Mouse (Mus musculus) gastrocnemius, postnatal 36 days (tissue): ENCODE results near the gene Lman2. TPM values are rescaled to one million over a fixed set of nuclear protein-coding genes. Genes with fewer than 3 reads are reported as not detected.
A peak's percentile ranks its signal among the peaks of the same experiment; 100 is the strongest.

Experiments
- DNase-seq, 2 experiments: peaks; one replicate each; pipeline ENCODE4 v3.0.0; 2022
- intact Hi-C: fragments of 180-260 bp; cut with DNase I; formaldehyde crosslinking; loops from one replicate; pipeline ENCODE4 v1.15.1; 2025
- total RNA-seq, 2 experiments: library from RNA; stranded (reverse); gene quantifications; 2 replicates each; pipeline ENCODE4 v1.2.3; 2021

Lman2 gene
- total RNA-seq, 2 experiments from 2014 or later, result 34.5 to 36.2 TPM

DNA sequence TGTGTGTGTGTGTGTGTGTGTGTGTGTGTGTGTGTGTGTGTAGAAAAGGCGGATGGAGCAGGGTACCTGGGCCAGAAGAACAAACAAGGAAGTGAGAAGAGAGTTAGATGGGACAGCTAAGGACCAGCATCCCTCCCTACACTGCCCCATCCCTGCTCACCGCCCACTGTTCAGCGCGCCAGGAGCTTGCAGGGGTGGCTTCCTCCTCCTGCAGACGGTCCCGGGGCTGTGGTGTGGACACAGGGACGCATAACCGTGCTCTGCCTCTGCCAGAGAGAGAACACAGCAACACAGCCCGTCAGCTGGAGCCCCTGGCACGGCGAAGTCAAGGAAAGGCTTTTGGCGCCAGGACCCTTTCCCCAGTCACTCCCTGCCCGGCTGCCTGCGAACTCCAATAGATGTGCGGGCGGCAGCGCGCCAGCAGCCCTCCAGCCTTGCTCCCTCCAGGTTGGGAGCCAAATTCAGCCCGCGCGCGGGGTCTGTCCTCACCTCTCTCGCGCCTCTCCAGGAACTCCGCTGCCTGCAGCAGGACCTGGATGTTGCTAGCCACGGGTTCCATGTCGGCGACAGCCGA, 33.4 kb downstream of the Lman2 start:
- intact Hi-C loops, result no loop called here
- no peak for DNase-seq

DNA sequence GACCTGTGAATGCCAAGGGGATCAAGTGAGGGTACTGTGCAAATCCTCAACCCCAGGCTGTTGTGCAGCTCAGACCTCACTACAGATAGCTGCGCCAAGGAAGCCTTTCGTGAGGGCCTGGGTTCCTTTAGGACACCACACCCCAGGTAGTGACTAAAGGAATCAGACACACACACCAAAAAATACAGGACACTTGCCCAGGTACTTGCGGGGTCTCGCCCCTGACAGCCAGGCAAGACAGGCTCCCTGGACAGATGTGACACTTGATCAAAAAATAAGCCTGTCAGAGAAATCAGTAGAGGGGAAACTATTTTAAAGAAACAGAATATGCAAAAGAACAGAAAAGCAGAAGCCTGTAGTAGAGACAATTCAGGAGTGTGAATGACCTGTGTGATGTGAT, 33.9 kb downstream of the Lman2 start:
- intact Hi-C loops, result no loop called here
- no peak for DNase-seq

DNA sequence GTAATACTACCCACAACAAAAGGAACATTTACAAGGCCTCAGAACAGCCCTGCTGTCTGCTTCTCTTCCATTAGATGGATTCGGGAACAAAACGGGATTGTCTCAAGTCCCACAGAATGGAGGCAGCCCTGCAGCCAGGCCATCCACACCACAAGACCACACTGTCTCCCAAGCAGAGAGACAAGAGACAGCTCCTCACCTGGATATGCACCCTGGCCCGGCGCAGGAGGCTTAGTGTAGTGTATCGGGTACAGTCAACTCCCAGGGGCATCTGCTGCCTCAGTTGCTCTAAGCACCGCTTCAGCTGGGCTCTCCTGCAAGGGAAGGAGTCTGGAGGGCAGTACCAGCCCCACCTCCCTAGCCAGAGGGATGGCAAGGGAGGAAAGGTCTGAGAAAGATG, 34.4 kb downstream of the Lman2 start:
- no peak for DNase-seq
- intact Hi-C loops, result no loop called here

- intact Hi-C loops, result no loop called here
- peak; percentile 75 to 78 for DNase-seq
Observed at GRCm38 (mm10) chr13:55327633-55328032, 35.0 kb downstream of the Lman2 start.

DNA sequence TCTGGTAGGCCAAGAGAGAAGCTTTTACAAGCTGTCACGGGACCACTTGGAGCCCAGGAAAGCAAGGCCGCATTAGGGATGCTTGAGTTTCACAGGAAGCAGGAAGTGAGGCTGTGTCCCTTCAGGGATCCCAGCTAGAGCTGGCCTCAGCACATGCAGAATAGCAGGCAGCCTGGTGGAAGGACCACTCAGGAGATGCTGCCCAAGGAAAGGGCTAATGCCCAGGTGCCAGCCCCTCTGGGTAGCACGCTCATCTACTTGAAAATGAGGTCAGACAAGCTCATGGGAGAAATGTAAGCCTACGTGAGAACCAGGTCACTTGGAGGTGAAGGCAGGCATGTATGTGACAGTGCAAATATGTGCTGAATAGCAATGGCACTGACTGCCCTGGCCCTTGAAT, 35.4 kb downstream of the Lman2 start:
- DNase-seq, result no peak
- intact Hi-C loops, result no loop called here

- intact Hi-C loops, result no loop called here
- DNase-seq, result no peak
Observed at GRCm38 (mm10) chr13:55325596-55325995, 37.0 kb downstream of the Lman2 start.

GRCm38 (mm10) chr13:55322130-55322825, 40.3 kb downstream of the Lman2 start:
- no peak for DNase-seq
- intact Hi-C loops, result no loop called here

DNA sequence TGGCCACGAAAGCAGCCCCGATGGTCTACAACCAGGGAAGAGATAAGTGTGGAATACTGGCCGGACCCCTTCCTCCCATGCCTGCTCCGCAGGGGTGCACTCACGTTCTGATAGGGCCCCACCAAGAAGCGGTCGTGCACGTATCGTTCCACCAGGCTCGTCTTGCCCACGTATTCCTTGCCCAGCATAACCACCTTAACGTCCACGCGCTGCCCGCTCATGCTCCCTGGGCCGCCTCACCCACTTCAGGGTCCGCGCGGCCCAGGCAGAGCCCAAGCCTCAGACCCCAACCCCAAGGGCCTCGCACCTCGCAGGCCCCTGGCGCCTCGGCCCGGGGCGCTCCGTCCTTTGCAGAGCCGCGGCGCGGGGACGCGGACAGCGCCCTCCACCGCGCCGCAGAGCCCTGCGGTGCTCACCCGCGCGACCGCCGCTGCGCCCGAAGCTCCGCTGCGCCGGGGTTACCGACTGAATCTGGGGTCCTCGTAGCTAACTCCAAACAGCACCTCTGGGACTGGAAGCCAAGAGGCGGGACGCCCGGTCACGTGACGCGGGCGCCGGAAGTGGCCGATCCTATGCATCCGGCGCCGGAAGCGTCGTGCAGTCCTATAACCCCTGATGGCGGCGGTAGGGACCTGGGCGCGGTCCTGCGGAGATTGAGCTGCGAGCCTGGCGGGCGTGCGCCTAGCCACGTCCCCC, 41.0 kb downstream of the Lman2 start, which contains the start of gene Rab24:
Rab24 (minus strand) TSS at position 513 of the 696 bp plus-strand sequence.
- intact Hi-C loops, result no loop called here
- peak; percentile 85 to 87 for DNase-seq

GRCm38 (mm10) chr13:55319931-55320533, 42.6 kb downstream of the Lman2 start, which contains the start of gene Prelid1:
TSS of gene Prelid1 (plus strand) at chr13:55320500.
- intact Hi-C loops, result no loop called here
- no peak for DNase-seq

DNA sequence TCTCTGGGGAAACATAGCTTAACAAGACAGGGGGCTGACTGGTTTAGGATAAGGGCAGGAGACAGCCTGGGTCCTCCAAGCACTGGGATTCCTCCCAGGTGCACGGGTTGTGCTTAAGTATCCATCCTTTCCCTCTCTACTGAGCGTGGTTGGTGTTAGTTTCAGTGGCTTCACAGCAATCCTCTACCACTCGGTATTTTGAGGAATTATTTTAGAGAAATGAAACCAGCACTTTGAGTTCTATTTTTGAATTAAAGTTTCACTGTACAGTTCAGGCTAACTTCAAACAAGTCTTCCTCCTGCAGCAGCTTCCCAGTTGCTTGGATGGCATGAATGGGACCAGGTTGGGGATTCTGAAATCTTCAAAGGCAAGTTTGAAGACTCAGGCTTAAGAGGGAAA, 44.2 kb downstream of the Lman2 start:
- intact Hi-C loops, result no loop called here
- no peak for DNase-seq

DNA sequence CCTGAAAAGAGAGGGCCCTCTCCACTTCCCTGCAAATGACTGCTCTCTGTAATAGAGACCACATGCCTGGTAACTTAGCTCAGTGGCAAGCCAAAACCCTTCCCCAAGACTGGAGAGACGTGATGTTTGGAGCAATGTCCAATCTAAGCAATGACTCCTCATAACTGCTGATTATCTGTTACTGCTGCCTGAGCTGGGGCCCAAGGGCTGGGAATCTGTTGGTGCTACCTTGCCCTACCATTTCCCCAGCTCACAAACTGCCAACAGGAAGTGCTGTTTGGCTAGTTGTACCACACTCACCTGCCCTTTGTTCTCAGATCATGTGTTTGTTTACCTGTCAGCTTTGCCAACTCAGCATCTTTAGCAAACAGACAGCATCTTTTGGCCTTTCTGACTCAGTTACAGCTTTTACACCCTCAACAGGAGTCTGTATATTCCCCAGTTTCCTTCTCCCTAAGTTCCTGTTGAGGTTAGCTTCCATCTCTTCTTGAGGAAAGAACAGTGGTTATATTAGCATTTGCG, 47.6 kb downstream of the Lman2 start:
- no peak for DNase-seq
- intact Hi-C loops, result no loop called here

DNA sequence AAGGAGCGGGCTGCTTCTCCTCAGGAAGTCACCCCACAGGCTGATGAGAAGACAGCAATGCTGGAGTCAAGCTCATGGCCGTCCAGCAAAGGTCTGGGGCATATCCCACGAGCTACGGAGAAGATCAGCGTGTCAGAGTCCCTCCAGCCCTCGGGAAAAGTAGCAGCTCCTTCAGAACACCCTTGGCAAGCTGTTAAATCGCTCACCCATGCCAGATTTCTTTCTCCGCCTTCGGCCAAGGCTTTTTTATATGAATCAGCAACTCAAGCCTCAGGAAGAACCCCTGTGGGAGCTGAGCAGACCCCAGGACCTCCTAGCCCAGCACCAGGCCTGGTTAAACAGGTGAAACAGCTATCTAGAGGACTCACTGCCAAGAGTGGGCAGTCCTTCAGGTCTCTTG, 49.5 kb downstream of the Lman2 start:
- DNase-seq, result no peak
- intact Hi-C loops, result no loop called here

DNA sequence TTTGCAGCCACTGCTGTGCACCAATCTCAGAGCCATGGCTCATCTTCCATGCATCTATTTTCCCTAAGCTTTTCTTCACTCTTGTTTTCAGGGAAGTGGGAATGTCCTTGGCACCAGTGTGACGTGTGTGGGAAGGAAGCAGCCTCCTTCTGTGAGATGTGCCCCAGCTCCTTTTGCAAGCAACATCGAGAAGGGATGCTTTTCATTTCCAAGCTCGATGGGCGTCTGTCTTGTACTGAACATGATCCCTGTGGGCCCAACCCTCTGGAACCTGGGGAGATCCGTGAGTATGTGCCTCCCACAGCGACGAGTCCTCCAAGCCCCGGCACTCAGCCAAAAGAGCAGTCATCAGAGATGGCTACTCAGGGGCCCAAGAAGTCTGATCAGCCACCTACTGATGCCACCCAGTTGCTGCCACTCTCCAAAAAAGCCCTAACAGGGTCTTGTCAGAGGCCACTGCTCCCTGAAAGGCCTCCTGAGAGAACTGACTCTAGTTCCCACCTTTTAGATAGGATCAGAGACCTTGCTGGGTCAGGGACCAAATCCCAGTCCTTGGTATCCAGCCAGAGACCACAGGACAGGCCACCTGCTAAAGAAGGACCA, 50.5 kb downstream of the Lman2 start:
- DNase-seq, result no peak
- intact Hi-C loops, result no loop called here

DNA sequence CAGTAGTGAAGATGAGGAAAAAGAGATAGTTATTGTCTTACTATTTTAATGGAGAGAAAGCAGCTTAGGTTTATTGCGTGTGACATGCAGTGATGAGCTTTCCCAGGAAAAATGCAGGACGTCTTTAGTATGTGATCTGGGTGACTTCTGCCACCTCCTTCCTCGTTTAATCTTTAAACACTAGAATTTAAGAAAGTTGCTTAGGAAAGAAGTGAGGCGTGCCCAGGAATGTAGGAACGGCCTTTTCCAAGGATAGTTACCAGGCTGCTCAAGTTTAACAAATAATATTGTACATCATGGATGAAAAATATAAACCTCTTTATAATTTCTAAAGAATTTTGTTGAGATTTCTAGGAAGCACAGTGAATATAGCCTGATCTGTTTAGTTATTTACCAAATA, 61.7 kb downstream of the Lman2 start:
- intact Hi-C loops, result no loop called here
- no peak for DNase-seq

- intact Hi-C loops, result no loop called here
Observed at GRCm38 (mm10) chr13:55296760-55297159, 65.8 kb downstream of the Lman2 start.

More at GRCm38 (mm10) chr13:55296760-55297159, 65.8 kb downstream of the Lman2 start:
- no peak for DNase-seq

Other genes with a start within 250 kb of the Lman2 start
- gene Gm17617, start 229.2 kb downstream of the Lman2 start, total RNA-seq, result not detected
- gene Fgfr4, start 210.1 kb downstream of the Lman2 start, total RNA-seq, result 1 to 10 TPM; 2.3 to 2.9 TPM
- 10 to 100 TPM; 45.7 to 50.8 TPM for gene Nsd1, start 153.0 kb downstream of the Lman2 start, total RNA-seq
- 10 to 100 TPM; 21.6 to 23.6 TPM for gene Prelid1, start 42.3 kb downstream of the Lman2 start, total RNA-seq
- gene Rab24, start 40.8 kb downstream of the Lman2 start, total RNA-seq, result 10 to 100 TPM; 27.0 to 30.9 TPM
- under 1 TPM; 0.38 to 0.54 TPM for gene Mxd3, start 33.0 kb downstream of the Lman2 start, total RNA-seq
- under 1 TPM; 0.27 to 0.48 TPM for gene Rgs14, start 6.9 kb upstream of the Lman2 start, total RNA-seq
- not detected for gene Slc34a1, start 35.4 kb upstream of the Lman2 start, total RNA-seq
- not detected for gene Pfn3, start 52.4 kb upstream of the Lman2 start, total RNA-seq
- gene F12, start 64.0 kb upstream of the Lman2 start, total RNA-seq, result not detected
- 10 to 100 TPM in 1 of 2 experiments, 1 to 10 TPM in 1; 9.1 to 10.8 TPM for gene Grk6, start 82.3 kb upstream of the Lman2 start, total RNA-seq
- under 1 TPM; 0.62 to 0.77 TPM for gene Prr7, start 101.5 kb upstream of the Lman2 start, total RNA-seq
- gene Dbn1, start 125.3 kb upstream of the Lman2 start, total RNA-seq, result 1 to 10 TPM; 7.7 TPM
- 100 to 1,000 TPM; 605 to 719 TPM for gene Pdlim7, start 150.9 kb upstream of the Lman2 start, total RNA-seq
- gene Dok3, start 166.5 kb upstream of the Lman2 start, total RNA-seq, result 1 to 10 TPM in 1 of 2 experiments, under 1 TPM in 1; 0.74 to 1.2 TPM
- gene Ddx41, start 173.9 kb upstream of the Lman2 start, total RNA-seq, result 10 to 100 TPM in 1 of 2 experiments, 1 to 10 TPM in 1; 9.3 to 10.3 TPM
- 10 to 100 TPM in 1 of 2 experiments, 1 to 10 TPM in 1; 9.6 to 13.4 TPM for gene Fam193b, start 208.3 kb upstream of the Lman2 start, total RNA-seq
- 10 to 100 TPM; 61.4 to 63.3 TPM for gene Tmed9, start 210.9 kb upstream of the Lman2 start, total RNA-seq
- 1 to 10 TPM; 4.3 to 6.5 TPM for gene B4galt7, start 237.1 kb upstream of the Lman2 start, total RNA-seq